Mouse (Mus musculus) fibroblast of lung, adult 2 months (primary cell): ENCODE data around the gene Cyb5r1.

ENCODE experiments used
- DNase-seq: peaks from one replicate; pipeline ENCODE4 v3.0.0-alpha.2; 2011; ENCODE audit warnings: low read depth

The Cyb5r1 gene

GRCm38 (mm10) chr1:134460294-134461284 is 55.2 kb downstream of the Cyb5r1 start:
- no peak for DNase-seq
